Mouse (Mus musculus): ENCODE measurements around the gene Rexo1. TPM values are rescaled to one million over a fixed set of nuclear protein-coding genes. Genes with fewer than 3 reads are reported as not detected.
A peak's percentile ranks its signal among the peaks of the same experiment; 100 is the strongest.

The Rexo1 gene
- polyA plus RNA-seq, 1 experiment from 2014 or later, result 33.9 TPM

- Histone ChIP-seq H3K36me3 (replicated peaks) (no peaks in the 10 kb centered on the region), H3K9ac (no peak overlapping the region), H3K27me3 (replicated peaks) (no peaks in the 10 kb centered on the region), H3K27ac (no peak overlapping the region), H3K4me1 (peaks cover 34% of the 10 kb centered on the region), H3K4me2 (no peak overlapping the region), H3K4me3 (no peak overlapping the region), H3K9me3 (no peaks in the 10 kb centered on the region)
- ATAC-seq (replicated peaks), result no peak
- WGBS, result 96% methylated on average over 29 of the region's 29 CpGs
Measured at GRCm38 (mm10) chr10:80568876-80569275, 7.5 kb upstream of the Rexo1 start.

DNA sequence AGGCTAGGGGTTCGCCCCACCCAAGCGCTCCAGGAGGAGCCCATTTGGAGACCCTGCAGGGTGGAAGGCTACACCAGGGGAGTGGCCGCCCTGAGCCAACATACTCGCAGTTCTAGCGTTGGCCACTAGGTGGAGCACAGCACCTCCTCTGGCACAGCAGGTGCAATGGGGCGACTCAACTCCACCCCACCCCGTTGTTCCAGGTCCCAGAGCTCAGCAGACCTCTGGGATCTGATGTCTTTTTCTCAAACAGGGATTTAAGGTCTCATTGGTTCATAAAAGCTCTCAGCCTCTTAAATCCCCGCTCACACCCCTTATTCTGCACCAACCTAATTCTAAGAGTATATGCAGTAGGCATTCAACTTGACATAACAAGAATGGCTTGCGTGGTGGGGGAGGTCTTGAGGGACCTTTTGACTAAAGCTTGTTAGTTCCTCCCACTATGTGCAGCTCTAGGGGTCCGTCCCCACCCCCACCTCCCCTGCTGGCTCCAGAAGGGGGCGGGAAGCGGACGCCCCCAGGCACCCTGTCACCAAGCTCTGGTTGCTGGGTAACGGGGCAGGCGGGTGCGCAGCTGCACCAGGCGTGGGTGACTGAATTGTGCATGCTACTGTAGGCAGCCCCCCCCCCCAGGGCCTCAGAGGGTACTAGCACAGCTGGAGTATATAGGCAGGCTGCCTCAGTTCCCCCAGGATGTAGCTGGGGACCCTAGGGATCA is 5.2 kb upstream of the Rexo1 start:
- peak overlapping the region; percentile 11 for H3K4me3 ChIP-seq
- H3K9me3 ChIP-seq, result no peaks in the 10 kb centered on the region
- peak overlapping the region; percentile 78 for H3K27ac ChIP-seq
- WGBS, result 13% methylated on average over 17 of the region's 17 CpGs
- H3K27me3 ChIP-seq (replicated peaks), result no peaks in the 10 kb centered on the region
- H3K36me3 ChIP-seq (replicated peaks), result no peaks in the 10 kb centered on the region
- peak; percentile 59 for ATAC-seq (replicated peaks)
- H3K4me2 ChIP-seq, result peak overlapping the region; percentile 44
- no peak overlapping the region for H3K9ac ChIP-seq
- peaks cover 36% of the 10 kb centered on the region for H3K4me1 ChIP-seq

GRCm38 (mm10) chr10:80560621-80561020 is 739 bp downstream of the Rexo1 start:
- Histone ChIP-seq H3K4me3 (peak overlapping the region; percentile 81), H3K9me3 (no peaks in the 10 kb centered on the region), H3K9ac (peak overlapping the region; percentile 89), H3K27me3 (replicated peaks) (no peaks in the 10 kb centered on the region), H3K36me3 (replicated peaks) (no peaks in the 10 kb centered on the region), H3K4me1 (peaks cover 48% of the 10 kb centered on the region), H3K27ac (peak overlapping the region; percentile 89; the same call in 1 of the 2 replicates), H3K4me2 (peak overlapping the region; percentile 79)
- WGBS, result 2% methylated on average over 13 of the region's 13 CpGs
- ATAC-seq (replicated peaks), result no peak

DNA sequence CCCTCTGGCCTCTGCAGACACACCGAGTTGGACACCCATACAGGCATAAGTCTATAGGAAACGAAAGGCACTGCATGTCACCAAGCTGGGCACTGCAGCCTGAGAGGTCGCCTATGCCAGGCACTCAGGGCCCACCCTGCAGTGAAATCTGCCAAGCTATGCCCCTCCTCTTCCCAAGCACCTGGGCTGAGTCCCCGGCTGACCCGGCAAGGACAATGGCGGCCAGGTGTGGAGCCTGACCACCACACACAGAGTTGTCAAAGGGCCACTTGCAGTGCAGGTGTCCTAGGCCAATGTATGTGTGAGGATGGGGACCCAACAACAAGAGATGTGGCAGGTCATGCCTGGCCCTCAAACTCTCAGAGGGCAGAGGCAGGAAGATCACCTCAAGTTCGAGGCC is 1.9 kb downstream of the Rexo1 start:
- no peaks in the 10 kb centered on the region for H3K36me3 ChIP-seq (replicated peaks)
- no peaks in the 10 kb centered on the region for H3K9me3 ChIP-seq
- no peak overlapping the region for H3K27ac ChIP-seq
- H3K4me2 ChIP-seq, result no peak overlapping the region
- peaks cover 48% of the 10 kb centered on the region for H3K4me1 ChIP-seq
- H3K4me3 ChIP-seq, result no peak overlapping the region
- 87% methylated on average over 7 of the region's 7 CpGs for WGBS
- no peak overlapping the region for H3K9ac ChIP-seq
- H3K27me3 ChIP-seq (replicated peaks), result no peaks in the 10 kb centered on the region
- ATAC-seq (replicated peaks), result no peak

GRCm38 (mm10) chr10:80557346-80557965 is 3.9 kb downstream of the Rexo1 start:
- H3K4me2 ChIP-seq, result no peak overlapping the region
- no peak overlapping the region for H3K27ac ChIP-seq
- 32% methylated on average over 5 of the region's 5 CpGs for WGBS
- H3K9ac ChIP-seq, result no peak overlapping the region
- no peak overlapping the region for H3K4me3 ChIP-seq
- H3K4me1 ChIP-seq, result peaks cover 41% of the 10 kb centered on the region
- no peak for ATAC-seq (replicated peaks)
- no peaks in the 10 kb centered on the region for H3K27me3 ChIP-seq (replicated peaks)
- H3K9me3 ChIP-seq, result no peaks in the 10 kb centered on the region
- no peaks in the 10 kb centered on the region for H3K36me3 ChIP-seq (replicated peaks)

GRCm38 (mm10) chr10:80553997-80554396 is 7.4 kb downstream of the Rexo1 start:
- H3K27ac ChIP-seq, result no peak overlapping the region
- H3K9ac ChIP-seq, result no peak overlapping the region
- no peak overlapping the region for H3K4me2 ChIP-seq
- no peak overlapping the region for H3K4me3 ChIP-seq
- H3K4me1 ChIP-seq, result peaks cover 19% of the 10 kb centered on the region
- peaks cover 9% of the 10 kb centered on the region; the same call in 1 of the 2 replicates for H3K36me3 ChIP-seq (replicated peaks)
- 88% methylated on average over 6 of the region's 6 CpGs for WGBS
- H3K27me3 ChIP-seq (replicated peaks), result no peaks in the 10 kb centered on the region
- ATAC-seq (replicated peaks), result no peak
- no peaks in the 10 kb centered on the region for H3K9me3 ChIP-seq

- WGBS, result 90% methylated on average over 8 of the region's 8 CpGs
- no peaks in the 10 kb centered on the region for H3K27me3 ChIP-seq (replicated peaks)
- ATAC-seq (replicated peaks), result no peak
Measured at GRCm38 (mm10) chr10:80553575-80553974, 7.8 kb downstream of the Rexo1 start.

GRCm38 (mm10) chr10:80552364-80552763 is 9.0 kb downstream of the Rexo1 start:
- Histone ChIP-seq H3K27me3 (replicated peaks) (no peaks in the 10 kb centered on the region), H3K36me3 (replicated peaks) (peaks cover 15% of the 10 kb centered on the region; the same call in 1 of the 2 replicates), H3K4me3 (no peak overlapping the region), H3K4me1 (peaks cover 9% of the 10 kb centered on the region), H3K27ac (no peak overlapping the region), H3K9me3 (no peaks in the 10 kb centered on the region), H3K4me2 (no peak overlapping the region), H3K9ac (no peak overlapping the region)
- ATAC-seq (replicated peaks), result no peak
- 68% methylated on average over 9 of the region's 9 CpGs for WGBS

More at GRCm38 (mm10) chr10:80553575-80553974, 7.8 kb downstream of the Rexo1 start:
- Histone ChIP-seq H3K4me3 (no peak overlapping the region), H3K9ac (no peak overlapping the region), H3K27ac (no peak overlapping the region), H3K4me1 (peaks cover 20% of the 10 kb centered on the region), H3K36me3 (replicated peaks) (peaks cover 9% of the 10 kb centered on the region; the same call in 1 of the 2 replicates), H3K4me2 (no peak overlapping the region), H3K9me3 (no peaks in the 10 kb centered on the region)

DNA sequence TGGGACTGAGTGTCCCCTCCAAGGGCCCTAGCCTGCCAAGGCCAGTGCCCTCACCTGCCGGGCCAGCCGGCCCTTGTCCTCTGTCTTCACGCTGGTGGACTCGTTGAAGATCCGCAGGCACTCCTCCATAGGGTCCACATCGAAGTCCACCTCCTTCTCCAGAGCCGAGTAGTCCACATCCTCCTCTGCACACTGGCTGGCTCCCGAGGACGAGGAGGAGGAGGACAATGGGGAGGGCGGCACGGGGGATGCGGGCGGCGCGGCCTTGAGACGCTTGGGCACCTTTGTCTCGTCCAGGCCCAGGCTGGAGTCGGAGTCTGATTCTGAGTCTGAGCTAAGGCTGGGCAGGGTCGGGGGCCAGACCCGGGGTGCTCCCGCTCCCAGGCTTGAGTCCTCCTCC is 12.1 kb downstream of the Rexo1 start:
- H3K9ac ChIP-seq, result no peak overlapping the region
- no peak overlapping the region for H3K27ac ChIP-seq
- WGBS, result 88% methylated on average over 21 of the region's 21 CpGs
- H3K36me3 ChIP-seq (replicated peaks), result peaks cover 30% of the 10 kb centered on the region
- no peak overlapping the region for H3K4me3 ChIP-seq
- H3K4me2 ChIP-seq, result no peak overlapping the region
- no peak for ATAC-seq (replicated peaks)
- peaks cover 4% of the 10 kb centered on the region; the same call in 1 of the 2 replicates for H3K4me1 ChIP-seq
- H3K27me3 ChIP-seq (replicated peaks), result no peaks in the 10 kb centered on the region
- H3K9me3 ChIP-seq, result no peaks in the 10 kb centered on the region

DNA sequence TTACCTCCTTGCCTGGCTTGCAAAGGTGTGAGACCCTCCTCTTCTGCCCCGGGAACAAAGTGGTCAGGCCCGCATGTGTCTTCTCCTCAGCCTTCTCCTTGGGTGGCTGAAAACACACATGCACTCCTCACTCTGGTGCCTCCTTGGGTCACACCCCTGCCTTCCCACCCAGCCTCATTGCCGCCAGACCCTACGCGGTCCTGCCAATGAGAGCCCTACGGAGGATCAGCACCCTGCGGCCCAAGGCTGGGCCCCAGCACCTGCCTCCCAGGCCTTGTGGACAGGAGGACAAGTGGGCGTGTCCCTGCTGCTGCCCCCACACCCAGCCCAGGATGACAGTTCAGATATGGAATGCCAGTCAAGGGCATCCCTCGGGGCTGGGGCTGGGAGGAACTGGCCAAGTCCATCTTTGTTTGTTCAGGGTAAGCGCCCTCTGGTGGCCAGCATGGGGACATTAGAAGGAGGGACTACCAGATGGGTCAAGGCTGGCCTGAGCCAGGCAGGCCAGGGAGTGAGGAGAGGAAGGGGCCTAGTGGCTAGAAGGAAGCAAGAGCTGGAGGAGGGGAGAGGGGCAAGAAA is 12.8 kb downstream of the Rexo1 start:
- Histone ChIP-seq H3K36me3 (replicated peaks) (peaks cover 38% of the 10 kb centered on the region), H3K4me1 (peaks cover 4% of the 10 kb centered on the region; the same call in 1 of the 2 replicates), H3K4me3 (no peak overlapping the region), H3K9me3 (no peaks in the 10 kb centered on the region), H3K9ac (no peak overlapping the region), H3K4me2 (no peak overlapping the region), H3K27me3 (replicated peaks) (no peaks in the 10 kb centered on the region), H3K27ac (no peak overlapping the region)
- 74% methylated on average over 10 of the region's 10 CpGs for WGBS
- ATAC-seq (replicated peaks), result peak; percentile 40

- no peak overlapping the region for H3K9ac ChIP-seq
- 90% methylated on average over 15 of the region's 15 CpGs for WGBS
- H3K4me3 ChIP-seq, result no peak overlapping the region
- no peak overlapping the region for H3K4me2 ChIP-seq
- peaks cover 46% of the 10 kb centered on the region for H3K36me3 ChIP-seq (replicated peaks)
- ATAC-seq (replicated peaks), result no peak
- peaks cover 4% of the 10 kb centered on the region; the same call in 1 of the 2 replicates for H3K4me1 ChIP-seq
- H3K9me3 ChIP-seq, result no peaks in the 10 kb centered on the region
- H3K27ac ChIP-seq, result no peak overlapping the region
- no peaks in the 10 kb centered on the region for H3K27me3 ChIP-seq (replicated peaks)
Measured at GRCm38 (mm10) chr10:80547539-80547938, 13.8 kb downstream of the Rexo1 start.

DNA sequence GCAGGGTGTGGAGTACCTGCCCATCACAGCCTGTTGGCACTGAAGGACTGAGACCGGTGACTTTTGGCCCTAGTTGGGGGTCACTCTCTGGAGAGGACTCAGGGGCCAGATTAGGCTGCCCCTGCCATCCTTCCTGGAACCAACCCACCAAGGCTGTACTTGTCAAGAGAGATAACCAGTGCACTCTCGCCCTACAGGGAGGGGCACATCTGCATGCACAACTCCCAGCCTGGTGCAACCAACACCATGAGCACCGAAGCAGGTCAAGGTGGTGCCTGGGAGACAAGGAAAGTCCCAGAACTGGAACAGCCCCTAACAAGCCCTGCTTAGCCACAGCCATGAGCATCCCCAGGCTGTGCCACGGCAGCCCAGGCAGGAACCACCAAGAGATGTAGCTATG is 14.4 kb downstream of the Rexo1 start:
- no peak for ATAC-seq (replicated peaks)
- no peaks in the 10 kb centered on the region for H3K27me3 ChIP-seq (replicated peaks)
- H3K9me3 ChIP-seq, result no peaks in the 10 kb centered on the region
- H3K27ac ChIP-seq, result no peak overlapping the region
- peaks cover 49% of the 10 kb centered on the region for H3K36me3 ChIP-seq (replicated peaks)
- no peak overlapping the region for H3K4me3 ChIP-seq
- H3K9ac ChIP-seq, result no peak overlapping the region
- H3K4me2 ChIP-seq, result no peak overlapping the region
- 93% methylated on average over 4 of the region's 4 CpGs for WGBS
- peaks cover 4% of the 10 kb centered on the region; the same call in 1 of the 2 replicates for H3K4me1 ChIP-seq

Data from midbrain, embryonic 15.5 days (tissue).